Mouse (Mus musculus): ENCODE measurements around the gene Tmcc2. TPM values are rescaled to one million over a fixed set of nuclear protein-coding genes. Genes with fewer than 3 reads are reported as not detected.

Tmcc2 gene
- polyA plus RNA-seq, 1 experiment from 2014 or later = 154 TPM

GRCm38 (mm10) chr1:132377811-132378210 lies 13.3 kb downstream of the Tmcc2 start:
- DNase-seq = no peak
- H3K27me3 ChIP-seq (ENCODE audit: insufficient read depth, low read length) = no peaks in the 10 kb centered on the region
- H3K4me1 ChIP-seq (ENCODE audit: insufficient read depth) = peaks cover 47% of the 10 kb centered on the region
- H3K9me3 ChIP-seq (ENCODE audit: low read length) = no peaks in the 10 kb centered on the region
- 63% methylated on average over 3 of the region's 3 CpGs for WGBS (ENCODE audit: insufficient replicate concordance)
- 0 out of 2 replicates have a peak overlapping the region, but pooled peaks have one; percentile 63 for H3K4me2 ChIP-seq (ENCODE audit: low read depth, low read length)
- peaks cover 4% of the 10 kb centered on the region for H3K36me3 ChIP-seq (replicated peaks; ENCODE audit: insufficient read depth, low read length)
- H3K4me3 ChIP-seq (ENCODE audit: low read depth, low read length) = no peak overlapping the region
- TF ChIP-seq CTCF (IDR thresholded peaks at IDR 0.05; ENCODE audit: low read depth) (no peak), EP300 (IDR thresholded peaks at IDR 0.05; ENCODE audit: low read depth) (peak; percentile 32; the same call in 1 of the 2 replicates)
- no peak overlapping the region for H3K9ac ChIP-seq (replicated peaks)
- 0 out of 2 replicates have a peak, but pooled peaks have one; percentile 6 for ATAC-seq
- peak overlapping the region; percentile 40; the same call in 1 of the 2 replicates for H3K27ac ChIP-seq (ENCODE audit: low read depth)

GRCm38 (mm10) chr1:132377055-132377365 lies 14.1 kb downstream of the Tmcc2 start:
- no peak overlapping the region for H3K9ac ChIP-seq (replicated peaks)
- no peak for ATAC-seq
- H3K27me3 ChIP-seq (ENCODE audit: insufficient read depth, low read length) = no peaks in the 10 kb centered on the region
- H3K4me1 ChIP-seq (ENCODE audit: insufficient read depth) = peaks cover 55% of the 10 kb centered on the region
- WGBS (ENCODE audit: insufficient replicate concordance) = 67% methylated on average over 7 of the region's 7 CpGs
- no peak for TF ChIP-seq EP300 (IDR thresholded peaks at IDR 0.05; ENCODE audit: low read depth)
- no peak for TF ChIP-seq CTCF (IDR thresholded peaks at IDR 0.05; ENCODE audit: low read depth)
- peaks cover 11% of the 10 kb centered on the region for H3K36me3 ChIP-seq (replicated peaks; ENCODE audit: insufficient read depth, low read length)
- no peak overlapping the region for H3K4me3 ChIP-seq (ENCODE audit: low read depth, low read length)
- peak overlapping the region; percentile 63; the same call in 1 of the 2 replicates for H3K4me2 ChIP-seq (ENCODE audit: low read depth, low read length)
- H3K9me3 ChIP-seq (ENCODE audit: low read length) = no peaks in the 10 kb centered on the region
- peak overlapping the region; percentile 9 for H3K27ac ChIP-seq (ENCODE audit: low read depth)
- DNase-seq = no peak

- peak overlapping the region; percentile 95 for H3K27ac ChIP-seq (ENCODE audit: low read depth)
- WGBS (ENCODE audit: insufficient replicate concordance) = 80% methylated on average over 8 of the region's 8 CpGs
- H3K36me3 ChIP-seq (replicated peaks; ENCODE audit: insufficient read depth, low read length) = peaks cover 11% of the 10 kb centered on the region
- TF ChIP-seq CTCF (IDR thresholded peaks at IDR 0.05; ENCODE audit: low read depth) (no peak), EP300 (IDR thresholded peaks at IDR 0.05; ENCODE audit: low read depth) (no peak)
- H3K4me1 ChIP-seq (ENCODE audit: insufficient read depth) = peaks cover 61% of the 10 kb centered on the region
- ATAC-seq (no peak), DNase-seq (no peak)
- no peaks in the 10 kb centered on the region for H3K9me3 ChIP-seq (ENCODE audit: low read length)
- peak overlapping the region; percentile 63 for H3K4me2 ChIP-seq (ENCODE audit: low read depth, low read length)
- H3K4me3 ChIP-seq (ENCODE audit: low read depth, low read length) = no peak overlapping the region
- no peaks in the 10 kb centered on the region for H3K27me3 ChIP-seq (ENCODE audit: insufficient read depth, low read length)
- H3K9ac ChIP-seq (replicated peaks) = no peak overlapping the region
Observed at GRCm38 (mm10) chr1:132376211-132377054, 14.6 kb downstream of the Tmcc2 start.

GRCm38 (mm10) chr1:132375256-132375655 lies 15.8 kb downstream of the Tmcc2 start:
- 51% methylated on average over 4 of the region's 4 CpGs for WGBS (ENCODE audit: insufficient replicate concordance)
- Histone ChIP-seq H3K4me3 (ENCODE audit: low read depth, low read length) (peak overlapping the region; percentile 14; the same call in 1 of the 2 replicates), H3K4me2 (ENCODE audit: low read depth, low read length) (peak overlapping the region; percentile 63), H3K27me3 (ENCODE audit: insufficient read depth, low read length) (no peaks in the 10 kb centered on the region), H3K9ac (replicated peaks) (peak overlapping the region; percentile 60; the same call in 1 of the 2 replicates), H3K36me3 (replicated peaks; ENCODE audit: insufficient read depth, low read length) (0 out of 2 replicates have a peak, but pooled peaks cover 13% of the 10 kb centered on the region), H3K27ac (ENCODE audit: low read depth) (peak overlapping the region; percentile 95), H3K9me3 (ENCODE audit: low read length) (no peaks in the 10 kb centered on the region), H3K4me1 (ENCODE audit: insufficient read depth) (peaks cover 72% of the 10 kb centered on the region)
- ATAC-seq (0 out of 2 replicates have a peak, but pooled peaks have one; percentile 9), DNase-seq (no peak)
- TF ChIP-seq CTCF (IDR thresholded peaks at IDR 0.05; ENCODE audit: low read depth) (no peak), EP300 (IDR thresholded peaks at IDR 0.05; ENCODE audit: low read depth) (no peak)

- Histone ChIP-seq H3K4me2 (ENCODE audit: low read depth, low read length) (peak overlapping the region; percentile 63), H3K36me3 (replicated peaks; ENCODE audit: insufficient read depth, low read length) (0 out of 2 replicates have a peak, but pooled peaks cover 14% of the 10 kb centered on the region), H3K27ac (ENCODE audit: low read depth) (peak overlapping the region; percentile 95), H3K9ac (replicated peaks) (peak overlapping the region; percentile 60), H3K4me1 (ENCODE audit: insufficient read depth) (peaks cover 75% of the 10 kb centered on the region), H3K4me3 (ENCODE audit: low read depth, low read length) (peak overlapping the region; percentile 14; the same call in 1 of the 2 replicates), H3K9me3 (ENCODE audit: low read length) (no peaks in the 10 kb centered on the region), H3K27me3 (ENCODE audit: insufficient read depth, low read length) (no peaks in the 10 kb centered on the region)
- no peak for TF ChIP-seq CTCF (IDR thresholded peaks at IDR 0.05; ENCODE audit: low read depth)
- TF ChIP-seq EP300 (IDR thresholded peaks at IDR 0.05; ENCODE audit: low read depth) = no peak
- ATAC-seq (no peak), DNase-seq (no peak)
- 56% methylated on average over 3 of the region's 3 CpGs for WGBS (ENCODE audit: insufficient replicate concordance)
Observed at GRCm38 (mm10) chr1:132374873-132375244, 16.2 kb downstream of the Tmcc2 start.

- H3K4me2 ChIP-seq (ENCODE audit: low read depth, low read length) = peak overlapping the region; percentile 63
- peaks cover 75% of the 10 kb centered on the region for H3K4me1 ChIP-seq (ENCODE audit: insufficient read depth)
- peak overlapping the region; percentile 60 for H3K9ac ChIP-seq (replicated peaks)
- TF ChIP-seq CTCF (IDR thresholded peaks at IDR 0.05; ENCODE audit: low read depth) (no peak), EP300 (IDR thresholded peaks at IDR 0.05; ENCODE audit: low read depth) (peak; percentile 93)
- no peaks in the 10 kb centered on the region for H3K9me3 ChIP-seq (ENCODE audit: low read length)
- 0 out of 2 replicates have a peak, but pooled peaks cover 14% of the 10 kb centered on the region for H3K36me3 ChIP-seq (replicated peaks; ENCODE audit: insufficient read depth, low read length)
- H3K27me3 ChIP-seq (ENCODE audit: insufficient read depth, low read length) = no peaks in the 10 kb centered on the region
- ATAC-seq (peak; percentile 83), DNase-seq (peak; percentile 82)
- peak overlapping the region; percentile 95 for H3K27ac ChIP-seq (ENCODE audit: low read depth)
- H3K4me3 ChIP-seq (ENCODE audit: low read depth, low read length) = 0 out of 2 replicates have a peak overlapping the region, but pooled peaks have one; percentile 2
- 20% methylated on average over 5 of the region's 5 CpGs for WGBS (ENCODE audit: insufficient replicate concordance)
Observed at GRCm38 (mm10) chr1:132374140-132374872, 16.8 kb downstream of the Tmcc2 start.
